Mouse (Mus musculus) heart, embryonic 14.5 days (tissue): ENCODE data around the gene Peak1. TPM values are rescaled to one million over a fixed set of nuclear protein-coding genes. Genes with fewer than 3 reads are reported as not detected.

Source experiments
- ATAC-seq: fragments of 200-750 bp; cut with Nextera tagmentation; 2 replicates; pipeline ENCODE4 v1.8.0; 2017; ENCODE audit warnings: low read depth, moderate TSS enrichment; ENCODE audit not compliant: insufficient number of reproducible peaks, insufficient read depth, low FRiP score
- H3K27ac ChIP-seq, 2 experiments: fragments of 200-500 bp in 1 of 2; fragments of 300-500 bp in 1 of 2; sonication (generic) in 1 of 2; replicated peaks in 1 of 2; 2 replicates each; pipeline ENCODE4 v1.5.1; 2012 to 2014; ENCODE audit warnings: low read depth in 2 of 2, low read length in 2 of 2, control low read depth in 1 of 2, mild to moderate bottlenecking in 1 of 2, mixed read lengths in 1 of 2; ENCODE audit not compliant: control insufficient read depth in 1 of 2, insufficient read depth in 1 of 2
- H3K27me3 ChIP-seq: fragments of 300-500 bp; sonication (generic); 2 replicates; pipeline ENCODE4 v1.6.1; 2014; ENCODE audit warnings: mild to moderate bottlenecking, low read length, control low read depth; ENCODE audit not compliant: control insufficient read depth, insufficient read depth
- H3K36me3 ChIP-seq: fragments of 300-500 bp; sonication (generic); 2 replicates; pipeline ENCODE4 v1.6.1; 2014; ENCODE audit warnings: mild to moderate bottlenecking, control low read depth, low read length, mixed read lengths; ENCODE audit not compliant: control insufficient read depth, insufficient read depth
- H3K4me1 ChIP-seq, 2 experiments: fragments of 200-500 bp in 1 of 2; fragments of 300-500 bp in 1 of 2; sonication (generic) in 1 of 2; 2 replicates each; pipeline ENCODE4 v1.6.1; 2012 to 2014; ENCODE audit warnings: low read length in 2 of 2, control low read depth in 1 of 2, mixed read lengths in 1 of 2; ENCODE audit not compliant: control insufficient read depth in 2 of 2, insufficient read depth in 2 of 2
- H3K4me2 ChIP-seq: fragments of 300-500 bp; sonication (generic); 2 replicates; pipeline ENCODE4 v1.6.1; 2014; ENCODE audit warnings: mild to moderate bottlenecking, low read length
- H3K4me3 ChIP-seq, 2 experiments: fragments of 200-500 bp in 1 of 2; fragments of 300-500 bp in 1 of 2; sonication (generic) in 1 of 2; 2 replicates each; pipeline ENCODE4 v1.5.1; 2012 to 2014; ENCODE audit warnings: low read length in 2 of 2, mild to moderate bottlenecking in 2 of 2, control low read depth in 1 of 2, low read depth in 1 of 2, moderate library complexity in 1 of 2; ENCODE audit not compliant: control insufficient read depth in 1 of 2, insufficient read depth in 1 of 2
- H3K9ac ChIP-seq: fragments of 300-500 bp; sonication (generic); 2 replicates; pipeline ENCODE4 v1.6.1; 2014; ENCODE audit warnings: mild to moderate bottlenecking, low read length
- H3K9me3 ChIP-seq: fragments of 300-500 bp; sonication (generic); 2 replicates; pipeline ENCODE4 v1.6.1; 2016; ENCODE audit warnings: low read length, control low read depth; ENCODE audit not compliant: control insufficient read depth
- WGBS: fragments of 180-500 bp; shearing (Covaris S2); extraction: QIAGEN DNeasy Blood & Tissue Kit; methylation state at CpG from one replicate; pipeline ENCODE4 v1.1.7; 2014; 5-methylcytosine and 5-hydroxymethylcytosine counted together
- polyA plus RNA-seq: library from polyadenylated mRNA; unstranded; fragments of >200 nt; fragmentation: Nextera tagmentation; extraction: Ambion mirVana; gene quantifications from 2 replicates; pipeline ENCODE4 v1.2.1, GENCODE M21; 2014

Gene Peak1
- polyA plus RNA-seq, 1 experiment from 2014 or later, result 22.4 TPM

DNA sequence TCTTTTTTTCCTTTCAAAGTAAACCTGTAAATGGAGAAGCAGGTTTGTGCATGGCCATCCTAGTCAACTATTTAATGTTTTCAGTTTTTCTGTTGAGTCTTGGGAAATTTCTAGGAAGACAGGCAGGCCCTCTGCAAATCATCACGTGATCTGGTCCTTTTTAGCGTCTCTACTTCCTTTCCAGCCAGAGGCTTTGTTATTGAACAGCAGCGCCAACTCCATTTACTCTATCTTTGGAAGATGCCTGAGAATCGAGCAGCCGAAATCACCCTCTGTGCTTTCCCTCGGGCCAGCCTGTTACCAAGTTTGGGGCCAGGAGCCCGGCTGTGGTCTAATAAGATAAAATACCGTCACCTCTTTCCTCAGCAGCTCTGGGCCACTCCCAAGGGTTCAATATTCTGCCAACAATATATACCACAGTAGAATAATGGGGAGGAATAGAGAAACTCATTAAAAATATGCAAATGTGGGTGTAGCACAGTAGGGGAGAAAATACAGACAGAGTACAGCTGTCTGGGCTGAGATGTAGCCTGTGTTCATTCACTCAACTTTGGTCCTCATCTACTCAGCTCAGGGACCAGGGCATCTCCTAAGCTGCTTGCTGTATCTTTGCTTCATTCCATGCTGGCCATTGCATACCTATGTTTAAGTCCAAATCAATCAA is 237.6 kb downstream of the Peak1 start:
- peak overlapping the region; percentile 2; the same call in 1 of the 2 replicates for H3K4me2 ChIP-seq
- no peak overlapping the region for H3K9ac ChIP-seq
- 18% methylated on average over 8 of the region's 8 CpGs for WGBS
- no peaks in the 10 kb centered on the region for H3K9me3 ChIP-seq
- no peak for ATAC-seq
- H3K4me1 ChIP-seq, result peaks cover 0 to 8% of the 10 kb centered on the region in 2 experiments; a peak in 2 of 4 replicates
- no peaks in the 10 kb centered on the region for H3K36me3 ChIP-seq
- H3K4me3 ChIP-seq, result no peak overlapping the region
- no peak overlapping the region for H3K27ac ChIP-seq
- H3K27me3 ChIP-seq, result no peaks in the 10 kb centered on the region

DNA sequence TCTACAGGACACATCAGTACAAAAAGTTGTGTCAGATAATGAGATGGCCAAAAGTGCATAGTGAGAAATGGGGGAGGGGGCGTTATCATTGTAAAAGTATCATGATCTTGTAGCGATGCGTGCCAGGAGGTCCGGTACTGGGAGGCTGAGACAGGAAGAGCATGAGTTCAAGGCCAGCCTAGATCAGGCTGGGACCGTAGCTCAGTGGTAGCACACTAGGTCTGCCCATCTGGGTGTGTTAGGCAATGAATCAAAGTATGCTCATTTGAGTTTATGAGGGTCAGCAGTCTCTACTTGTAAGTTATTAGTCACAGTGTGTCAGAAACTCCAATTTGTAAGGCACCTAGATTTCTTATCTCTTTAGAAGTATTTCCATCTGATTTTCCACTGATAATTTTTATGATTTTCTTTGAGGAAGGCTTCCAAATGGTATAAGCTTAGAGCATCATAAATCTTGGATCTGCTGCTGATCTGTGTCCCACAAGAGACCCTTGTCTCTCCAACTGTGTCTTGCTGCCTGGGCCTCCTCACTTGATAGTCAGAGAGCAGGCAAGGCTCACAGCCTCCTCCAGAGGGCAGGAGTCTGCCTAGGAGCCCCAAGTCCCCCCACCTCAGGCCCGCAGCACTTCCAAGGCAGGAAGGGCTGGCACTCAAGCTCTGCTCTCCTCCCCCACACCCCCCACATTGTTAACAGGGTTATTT is 238.3 kb downstream of the Peak1 start:
- Histone ChIP-seq H3K4me1 (peaks cover 0 to 8% of the 10 kb centered on the region in 2 experiments; a peak in 2 of 4 replicates), H3K36me3 (no peaks in the 10 kb centered on the region), H3K4me2 (peak overlapping the region; percentile 2; the same call in 1 of the 2 replicates), H3K9ac (no peak overlapping the region), H3K4me3 (no peak overlapping the region), H3K27me3 (no peaks in the 10 kb centered on the region), H3K9me3 (no peaks in the 10 kb centered on the region), H3K27ac (no peak overlapping the region)
- 75% methylated on average over 6 of the region's 6 CpGs for WGBS
- no peak for ATAC-seq

DNA sequence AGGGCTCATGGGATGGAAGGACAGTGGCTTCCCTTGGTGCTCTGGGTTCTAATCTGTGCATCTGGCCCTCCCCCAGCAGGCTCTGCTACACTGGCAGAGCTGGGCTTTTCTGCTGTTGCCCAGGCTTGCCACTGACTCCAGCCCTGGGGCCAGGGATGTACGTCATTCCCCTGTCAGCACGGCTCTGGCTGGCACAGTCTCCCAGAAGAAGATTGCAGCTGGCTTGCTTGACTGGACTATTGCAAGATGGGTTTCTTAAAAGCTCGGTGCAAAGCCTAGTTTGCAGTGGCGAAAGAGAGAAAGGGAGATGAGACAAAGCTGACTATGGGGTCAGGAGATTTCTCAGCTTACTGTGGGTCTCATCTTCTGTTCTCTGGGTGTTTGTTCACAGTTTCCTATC is 240.5 kb downstream of the Peak1 start:
- H3K9ac ChIP-seq, result no peak overlapping the region
- H3K4me1 ChIP-seq, result peaks cover 0 to 8% of the 10 kb centered on the region in 2 experiments; a peak in 2 of 4 replicates
- WGBS, result 73% methylated on average over 4 of the region's 4 CpGs
- no peak for ATAC-seq
- H3K4me2 ChIP-seq, result no peak overlapping the region
- H3K27me3 ChIP-seq, result no peaks in the 10 kb centered on the region
- no peaks in the 10 kb centered on the region for H3K36me3 ChIP-seq
- no peak overlapping the region for H3K4me3 ChIP-seq
- H3K27ac ChIP-seq, result no peak overlapping the region
- H3K9me3 ChIP-seq, result no peaks in the 10 kb centered on the region

DNA sequence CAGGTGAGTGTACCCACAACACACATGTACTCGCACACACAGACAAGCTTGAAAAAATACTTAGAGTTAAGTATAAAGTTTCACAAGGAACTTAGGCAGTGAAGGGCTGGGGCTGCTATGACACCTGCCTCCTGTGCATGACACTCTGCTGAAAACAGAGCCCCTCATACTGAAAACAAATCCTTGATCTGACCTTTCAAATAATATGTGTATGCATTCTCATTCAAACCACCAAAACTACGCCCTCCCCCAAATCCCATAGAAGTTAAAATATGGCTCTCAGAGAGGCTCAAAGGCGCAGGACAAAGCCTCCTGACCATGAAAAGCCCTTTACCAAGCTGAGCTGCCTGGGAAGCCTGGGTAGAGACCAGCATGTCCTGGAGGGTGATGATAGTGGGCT is 242.6 kb downstream of the Peak1 start:
- Histone ChIP-seq H3K27ac (no peak overlapping the region), H3K4me3 (no peak overlapping the region), H3K4me1 (peaks cover 0 to 3% of the 10 kb centered on the region in 2 experiments; a peak in 2 of 4 replicates), H3K9ac (no peak overlapping the region), H3K4me2 (no peak overlapping the region), H3K36me3 (no peaks in the 10 kb centered on the region), H3K27me3 (no peaks in the 10 kb centered on the region), H3K9me3 (no peaks in the 10 kb centered on the region)
- 86% methylated on average over 3 of the region's 3 CpGs for WGBS
- ATAC-seq, result no peak

DNA sequence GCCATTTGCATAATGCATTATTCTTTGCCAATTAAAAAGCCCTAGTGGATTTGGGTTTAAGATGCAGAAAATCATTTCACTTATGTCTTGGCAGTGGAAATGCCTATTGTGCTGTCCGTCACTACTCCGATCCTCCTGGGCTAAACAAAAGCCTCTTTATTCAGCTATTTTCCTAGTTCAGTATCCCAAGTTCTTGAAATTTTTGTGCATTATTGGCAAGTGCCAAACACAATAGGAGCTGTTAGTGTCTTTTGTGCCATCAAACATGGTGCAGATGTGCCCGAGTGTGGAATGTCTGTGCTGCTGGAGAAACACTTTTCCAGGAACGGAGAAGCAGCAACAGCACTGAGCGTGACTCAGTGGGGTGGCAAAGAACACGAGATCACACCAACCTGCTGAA is 250.2 kb downstream of the Peak1 start:
- Histone ChIP-seq H3K4me2 (no peak overlapping the region), H3K27me3 (no peaks in the 10 kb centered on the region), H3K4me1 (no peaks in the 10 kb centered on the region), H3K4me3 (no peak overlapping the region), H3K36me3 (no peaks in the 10 kb centered on the region), H3K9ac (no peak overlapping the region), H3K9me3 (no peaks in the 10 kb centered on the region), H3K27ac (no peak overlapping the region)
- 72% methylated on average over 6 of the region's 6 CpGs for WGBS
- no peak for ATAC-seq

DNA sequence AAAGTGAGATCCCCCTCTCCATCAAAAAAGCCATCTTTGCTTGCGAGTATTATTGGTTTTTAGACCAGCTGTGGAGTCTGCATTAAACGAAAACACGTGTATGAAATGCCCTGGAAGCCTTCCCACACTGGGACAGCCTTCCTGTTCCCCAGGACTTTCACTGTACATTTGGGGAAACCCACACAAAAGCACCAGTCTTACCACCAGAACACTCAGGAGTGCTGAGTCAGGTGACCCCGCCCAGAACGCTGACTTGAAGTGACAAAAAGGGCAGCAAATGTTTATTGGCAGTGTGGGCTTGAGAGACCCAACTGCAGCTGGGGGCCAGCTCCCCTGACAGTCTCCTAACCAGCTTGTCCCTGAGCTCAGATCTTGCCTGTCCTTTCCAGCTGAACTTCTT is 251.7 kb downstream of the Peak1 start:
- 49% methylated on average over 5 of the region's 5 CpGs for WGBS
- H3K4me3 ChIP-seq, result no peak overlapping the region
- peaks cover 3 to 10% of the 10 kb centered on the region in 2 experiments for H3K4me1 ChIP-seq
- no peaks in the 10 kb centered on the region for H3K27me3 ChIP-seq
- no peaks in the 10 kb centered on the region for H3K9me3 ChIP-seq
- no peak overlapping the region for H3K4me2 ChIP-seq
- no peak overlapping the region for H3K27ac ChIP-seq
- no peaks in the 10 kb centered on the region for H3K36me3 ChIP-seq
- no peak for ATAC-seq
- no peak overlapping the region for H3K9ac ChIP-seq

DNA sequence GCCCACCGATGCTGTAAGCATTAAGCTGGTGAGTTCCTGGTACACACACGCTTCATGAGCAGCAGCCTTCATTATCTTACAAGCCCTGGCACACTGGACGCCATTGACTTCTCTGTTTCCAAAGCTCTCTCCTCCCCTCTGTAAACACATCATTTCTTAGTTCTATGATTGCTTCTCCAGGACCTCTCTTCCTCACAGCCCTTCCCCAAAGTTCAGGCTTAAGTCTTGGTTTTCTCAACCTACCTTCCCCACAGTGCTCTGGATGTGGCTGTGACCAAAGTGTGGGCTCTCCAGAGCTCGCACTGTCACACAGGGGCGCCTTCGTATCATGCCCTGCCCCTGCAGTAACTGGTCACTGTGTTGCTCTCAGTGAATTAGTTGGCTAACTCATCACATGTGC is 252.5 kb downstream of the Peak1 start, which contains the start of gene Tspan3:
TSS of gene Tspan3 (minus strand) at position 101 of the 400 bp plus-strand sequence.
- Histone ChIP-seq H3K4me3 (no peak within 1 kb of the TSS), H3K27ac (no peak within 1 kb of the TSS), H3K4me2 (no peak within 1 kb of the TSS), H3K9me3 (no peaks in the 10 kb centered on the region), H3K36me3 (no peaks in the 10 kb centered on the region), H3K4me1 (peaks cover 3 to 13% of the 10 kb centered on the region in 2 experiments), H3K27me3 (no peaks in the 10 kb centered on the region), H3K9ac (no peak within 1 kb of the TSS)
- ATAC-seq, result no peak
- 87% methylated on average over 6 of the region's 6 CpGs for WGBS
